Mouse (Mus musculus) naive thymus-derived CD4-positive, alpha-beta T cell, adult 5 months (primary cell): Measurements from ENCODE around the gene Zfp619. TPM values are rescaled to one million over a fixed set of nuclear protein-coding genes. Genes with fewer than 3 reads are reported as not detected.

ENCODE experiments used
- polyA plus RNA-seq: library from polyadenylated mRNA; unstranded; fragments of 100-300 nt; shearing (Covaris generic); gene quantifications from one replicate; pipeline ENCODE4 v1.2.1, GENCODE M21; 2017

The Zfp619 gene
- polyA plus RNA-seq, result 3.4 TPM

DNA sequence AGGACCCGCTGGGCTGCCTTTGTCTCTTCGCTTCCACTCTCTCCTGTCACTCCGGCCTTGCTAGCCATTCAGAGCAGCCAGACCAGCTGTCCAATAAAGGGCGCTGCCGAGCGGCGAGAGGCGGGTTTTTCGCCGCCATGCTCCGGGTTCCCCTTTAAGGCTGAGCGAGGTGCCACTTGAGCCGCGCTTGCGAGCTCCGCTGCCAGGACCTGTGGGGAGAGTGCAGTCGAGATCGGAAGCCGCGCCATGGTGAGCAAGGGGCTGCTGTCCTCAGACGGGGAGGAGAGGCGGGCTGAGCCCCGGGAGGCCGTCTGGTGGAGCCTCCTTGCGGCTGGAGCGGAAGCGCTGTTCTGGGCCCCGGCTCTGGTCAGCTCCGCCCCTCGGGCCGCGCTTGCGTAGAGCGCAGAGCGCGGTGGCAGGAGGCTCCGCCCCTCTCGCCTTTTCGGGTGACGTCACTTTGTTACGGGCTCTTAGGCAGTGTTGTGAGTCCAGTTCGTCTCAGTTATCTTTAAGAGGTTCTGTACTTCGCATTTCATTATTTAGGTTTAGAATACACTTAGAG, at the start of gene Zfp619:
Gene Zfp619 (plus strand): TSS at position 151 of the 562 bp plus-strand sequence.

Other genes with a start within 250 kb of the Zfp619 start
- gene Gm5114, start 104.6 kb upstream of the Zfp619 start, polyA plus RNA-seq, result not detected